Mouse (Mus musculus) intestine, embryonic 16.5 days (tissue): Measurements from ENCODE around the gene Lcorl. TPM values are rescaled to one million over a fixed set of nuclear protein-coding genes. Genes with fewer than 3 reads are reported as not detected.

Source experiments
- ATAC-seq: fragments of 200-750 bp; cut with Nextera tagmentation; 2 replicates; pipeline ENCODE4 v1.8.0; 2017; ENCODE audit warnings: moderate TSS enrichment, moderate library complexity
- H3K27ac ChIP-seq: fragments of 300-500 bp; sonication (generic); 2 replicates; pipeline ENCODE4 v1.5.1; 2014; ENCODE audit warnings: mild to moderate bottlenecking, low read length
- H3K27me3 ChIP-seq: fragments of 300-500 bp; sonication (generic); replicated peaks from 2 replicates; pipeline ENCODE4 v1.6.1; 2014; ENCODE audit warnings: low read length, control low read depth, mixed read lengths; ENCODE audit not compliant: control insufficient read depth, insufficient read depth
- H3K36me3 ChIP-seq: fragments of 300-500 bp; sonication (generic); 2 replicates; pipeline ENCODE4 v1.6.1; 2014; ENCODE audit warnings: low read length, control low read depth; ENCODE audit not compliant: control insufficient read depth, insufficient read depth
- H3K4me1 ChIP-seq: fragments of 300-500 bp; sonication (generic); 2 replicates; pipeline ENCODE4 v1.6.1; 2014; ENCODE audit warnings: low read length, control low read depth, mixed read lengths; ENCODE audit not compliant: control insufficient read depth, insufficient read depth
- H3K4me2 ChIP-seq: fragments of 300-500 bp; sonication (generic); 2 replicates; pipeline ENCODE4 v1.6.1; 2014; ENCODE audit warnings: low read depth, low read length, control low read depth
- H3K4me3 ChIP-seq: fragments of 300-500 bp; sonication (generic); 2 replicates; pipeline ENCODE4 v1.5.1; 2014; ENCODE audit warnings: mild to moderate bottlenecking, low read length
- H3K9ac ChIP-seq: fragments of 300-500 bp; sonication (generic); 2 replicates; pipeline ENCODE4 v1.6.1; 2014; ENCODE audit warnings: low read depth, low read length
- H3K9me3 ChIP-seq: fragments of 300-500 bp; sonication (generic); 2 replicates; pipeline ENCODE4 v1.6.1; 2016; ENCODE audit warnings: low read length, control low read depth; ENCODE audit not compliant: control insufficient read depth
- WGBS: fragments of 180-500 bp; shearing (Covaris S2); extraction: QIAGEN DNeasy Blood & Tissue Kit; methylation state at CpG from one replicate; pipeline ENCODE4 v1.1.7; 2014; 5-methylcytosine and 5-hydroxymethylcytosine counted together
- polyA plus RNA-seq: library from polyadenylated mRNA; unstranded; fragments of >200 nt; fragmentation: Nextera tagmentation; extraction: Ambion mirVana; gene quantifications from 2 replicates; pipeline ENCODE4 v1.2.1, GENCODE M21; 2015

Lcorl gene
- polyA plus RNA-seq, 1 experiment from 2014 or later: 22.9 TPM

DNA sequence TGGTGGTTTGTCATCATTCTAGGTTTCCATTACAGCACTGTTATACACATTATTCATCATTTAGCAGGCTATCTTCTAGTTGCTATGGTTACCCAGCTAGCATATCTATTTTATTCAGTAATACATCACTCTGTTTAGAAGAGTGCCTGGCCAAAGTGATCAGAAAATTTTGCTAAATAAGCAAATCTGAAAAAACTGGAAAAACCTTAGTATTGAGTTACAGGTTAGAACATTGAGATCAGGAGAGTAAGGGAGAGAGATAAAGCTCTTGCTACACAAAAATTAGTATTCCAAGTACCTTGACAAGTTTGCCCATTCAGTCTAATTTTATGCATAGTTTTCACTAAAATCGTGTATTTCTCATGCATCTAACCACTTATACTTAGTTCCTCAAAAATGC lies 119.5 kb downstream of the Lcorl start:
- Histone ChIP-seq H3K9me3 (no peaks in the 10 kb centered on the region), H3K4me2 (no peak overlapping the region), H3K4me3 (no peak overlapping the region), H3K9ac (no peak overlapping the region), H3K36me3 (no peaks in the 10 kb centered on the region), H3K27ac (no peak overlapping the region), H3K4me1 (no peaks in the 10 kb centered on the region), H3K27me3 (no peaks in the 10 kb centered on the region)
- WGBS: 94% methylated on average over 1 of the region's 1 CpGs
- ATAC-seq: no peak

DNA sequence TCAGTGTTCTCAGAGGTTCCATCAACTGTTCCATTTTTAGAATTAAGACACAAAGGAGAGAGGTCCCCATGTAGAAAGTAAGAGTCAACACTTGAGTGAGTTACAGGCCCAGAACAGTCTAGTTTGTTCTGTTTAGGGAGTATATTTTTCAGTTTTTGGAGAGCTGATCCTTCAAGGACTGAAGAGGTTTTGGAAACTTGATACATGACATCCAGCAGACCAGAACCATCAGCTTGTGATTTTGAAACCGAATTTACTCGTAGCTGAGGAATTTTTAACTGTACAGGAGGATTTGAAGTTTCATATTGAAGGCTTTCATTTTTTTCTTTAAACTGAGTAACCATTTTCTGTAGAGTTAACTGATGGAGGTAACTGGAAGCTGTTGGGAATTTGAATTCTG lies 123.7 kb downstream of the Lcorl start:
- Histone ChIP-seq H3K9ac (no peak overlapping the region), H3K4me1 (no peaks in the 10 kb centered on the region), H3K36me3 (no peaks in the 10 kb centered on the region), H3K27me3 (no peaks in the 10 kb centered on the region), H3K27ac (no peak overlapping the region), H3K4me3 (no peak overlapping the region), H3K9me3 (no peaks in the 10 kb centered on the region), H3K4me2 (no peak overlapping the region)
- WGBS: 81% methylated on average over 2 of the region's 2 CpGs
- ATAC-seq: no peak

DNA sequence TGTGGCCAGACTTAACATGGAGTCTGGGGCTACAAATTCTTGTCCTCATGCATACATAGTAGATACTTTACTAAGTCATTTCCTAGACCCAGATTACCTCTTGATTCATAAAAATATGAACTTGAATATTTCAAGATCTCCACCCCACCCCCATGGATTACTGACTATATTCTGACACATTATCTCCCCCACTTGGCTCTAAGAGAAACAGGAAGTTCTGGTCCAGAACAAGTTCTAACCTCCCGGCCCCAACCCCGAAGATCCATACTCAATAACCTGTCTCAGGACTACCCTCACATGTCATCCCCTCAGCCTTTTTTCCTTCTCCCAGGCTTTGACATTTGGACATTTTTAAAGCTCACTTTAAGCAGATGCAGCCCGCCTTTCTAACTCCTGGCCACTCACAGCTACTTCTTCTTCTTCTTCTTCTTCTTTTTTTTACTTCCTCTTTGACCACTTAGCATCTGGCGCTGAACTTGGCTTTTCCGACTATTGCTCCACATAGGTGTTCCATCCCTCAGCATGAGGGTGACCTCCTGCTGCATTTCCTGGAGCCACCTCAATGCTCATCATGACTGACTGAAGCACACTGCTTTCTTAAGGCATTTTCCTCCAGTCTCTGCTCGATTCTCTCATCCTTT lies 138.4 kb downstream of the Lcorl start:
- Histone ChIP-seq H3K9ac (no peak overlapping the region), H3K27me3 (no peaks in the 10 kb centered on the region), H3K4me3 (no peak overlapping the region), H3K9me3 (no peaks in the 10 kb centered on the region), H3K36me3 (no peaks in the 10 kb centered on the region), H3K4me1 (no peaks in the 10 kb centered on the region), H3K4me2 (no peak overlapping the region), H3K27ac (no peak overlapping the region)
- 90% methylated on average over 6 of the region's 6 CpGs for WGBS
- no peak for ATAC-seq

DNA sequence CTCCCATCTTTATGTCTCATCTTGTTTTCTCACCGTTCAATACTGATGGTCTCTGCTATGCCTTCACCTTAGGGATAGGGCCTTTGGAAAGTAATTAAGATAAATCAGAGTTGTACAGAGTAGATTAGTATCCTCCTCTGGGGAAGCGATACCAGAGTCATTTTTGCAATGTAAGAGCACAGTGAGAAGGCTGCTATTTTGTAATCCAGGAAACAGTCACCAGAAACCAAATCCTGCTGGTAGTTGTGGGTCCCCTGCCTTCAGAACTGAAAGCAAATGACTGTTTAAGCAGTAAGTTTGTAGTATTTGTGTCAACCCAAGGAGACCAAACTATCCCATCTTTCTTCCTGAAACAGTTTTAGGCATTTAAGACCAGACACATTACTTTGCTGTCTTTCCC lies 147.8 kb downstream of the Lcorl start:
- Histone ChIP-seq H3K27ac (no peak overlapping the region), H3K9ac (no peak overlapping the region), H3K27me3 (no peaks in the 10 kb centered on the region), H3K4me2 (no peak overlapping the region), H3K36me3 (0 out of 2 replicates have a peak, but pooled peaks cover 3% of the 10 kb centered on the region), H3K4me1 (no peaks in the 10 kb centered on the region), H3K4me3 (no peak overlapping the region), H3K9me3 (no peaks in the 10 kb centered on the region)
- ATAC-seq: no peak
- WGBS: 93% methylated on average over 2 of the region's 2 CpGs

DNA sequence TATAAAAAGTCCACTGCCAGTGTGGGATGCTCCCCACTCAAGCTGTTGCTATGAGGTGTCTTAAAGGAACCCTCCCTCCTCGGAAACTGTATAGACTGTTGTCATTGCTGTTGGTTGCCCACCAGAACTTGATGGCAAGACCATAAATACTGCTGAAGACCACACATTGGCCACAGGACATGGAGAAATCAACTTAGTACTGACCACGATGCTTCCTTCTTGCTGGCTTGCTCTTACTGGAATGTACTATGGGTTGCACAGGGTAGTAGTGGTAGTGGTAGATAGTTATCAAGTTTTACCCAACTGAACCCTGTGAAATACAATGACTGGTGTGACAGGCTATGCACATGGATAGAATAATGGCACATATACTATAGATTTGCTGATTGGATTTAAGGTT lies 150.6 kb downstream of the Lcorl start:
- 99% methylated on average over 2 of the region's 2 CpGs for WGBS
- Histone ChIP-seq H3K4me1 (no peaks in the 10 kb centered on the region), H3K4me3 (no peak overlapping the region), H3K4me2 (no peak overlapping the region), H3K27ac (no peak overlapping the region), H3K27me3 (no peaks in the 10 kb centered on the region), H3K9ac (no peak overlapping the region), H3K36me3 (0 out of 2 replicates have a peak, but pooled peaks cover 3% of the 10 kb centered on the region), H3K9me3 (no peaks in the 10 kb centered on the region)
- ATAC-seq: no peak

DNA sequence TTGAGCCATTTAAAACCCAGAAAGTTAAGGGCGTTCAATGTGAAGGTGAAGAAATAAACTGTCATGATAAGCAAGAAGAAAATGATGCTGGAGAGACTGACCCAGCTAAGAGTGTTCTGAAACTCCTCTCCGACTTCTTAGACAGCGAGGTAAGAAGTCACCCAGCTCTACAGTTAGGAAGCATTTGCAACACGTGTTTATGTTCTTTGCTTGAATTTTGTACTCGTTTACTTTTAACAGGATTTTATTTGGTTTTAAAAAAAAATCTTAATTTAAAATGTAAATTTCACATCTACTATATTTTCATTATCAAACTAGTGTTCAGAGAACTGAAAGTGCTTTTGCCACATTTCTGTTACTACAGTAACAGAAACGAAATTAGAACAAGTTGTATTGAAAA lies 165.7 kb downstream of the Lcorl start:
- no peak overlapping the region for H3K4me3 ChIP-seq
- no peaks in the 10 kb centered on the region for H3K9me3 ChIP-seq
- 88% methylated on average over 6 of the region's 6 CpGs for WGBS
- no peaks in the 10 kb centered on the region for H3K27me3 ChIP-seq
- no peak overlapping the region for H3K27ac ChIP-seq
- no peak overlapping the region for H3K4me2 ChIP-seq
- H3K4me1 ChIP-seq: no peaks in the 10 kb centered on the region
- no peak for ATAC-seq
- H3K36me3 ChIP-seq: no peaks in the 10 kb centered on the region; the same call in 1 of the 2 replicates
- no peak overlapping the region for H3K9ac ChIP-seq

DNA sequence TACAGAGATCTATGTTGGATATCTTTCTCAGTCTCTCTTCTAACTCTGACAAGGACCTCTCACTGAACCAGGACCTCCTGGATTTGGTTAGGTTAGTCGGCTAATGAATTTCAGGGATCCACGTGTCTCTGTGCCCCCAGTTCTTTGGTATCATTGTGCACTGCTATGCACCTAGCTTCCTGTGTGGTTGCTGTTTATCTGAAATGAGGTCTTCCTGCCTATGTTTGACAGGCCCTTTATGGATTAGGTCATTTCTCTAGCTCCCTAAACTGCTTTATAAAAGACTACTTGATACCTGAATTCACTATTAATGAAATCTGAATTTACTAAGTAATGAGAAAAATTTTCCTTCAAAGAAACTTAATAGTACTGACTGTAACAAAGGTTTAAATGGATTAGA lies 166.6 kb downstream of the Lcorl start:
- WGBS: 80% methylated on average over 2 of the region's 2 CpGs
- Histone ChIP-seq H3K4me3 (no peak overlapping the region), H3K4me1 (no peaks in the 10 kb centered on the region), H3K9me3 (no peaks in the 10 kb centered on the region), H3K36me3 (no peaks in the 10 kb centered on the region; the same call in 1 of the 2 replicates), H3K4me2 (no peak overlapping the region), H3K27ac (no peak overlapping the region), H3K27me3 (no peaks in the 10 kb centered on the region), H3K9ac (no peak overlapping the region)
- ATAC-seq: no peak

DNA sequence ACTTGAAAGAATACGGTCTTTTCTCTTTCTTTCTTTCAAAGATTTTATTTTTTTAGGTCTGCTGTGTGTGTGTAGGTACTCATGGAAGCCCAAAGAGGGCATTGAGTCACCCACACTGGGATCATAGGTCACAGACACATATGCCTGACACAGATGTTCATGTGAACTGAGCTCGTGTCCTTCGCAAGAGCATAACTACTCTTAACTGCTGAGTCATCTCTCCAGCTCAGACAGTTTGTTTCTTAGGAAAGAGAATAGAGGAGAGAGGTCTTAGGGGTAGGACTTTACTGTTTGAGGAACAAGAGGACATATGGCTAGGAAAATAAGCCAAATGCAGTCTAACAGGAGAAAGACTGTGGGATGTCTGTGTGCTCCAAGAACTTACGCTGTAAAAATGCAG lies 168.3 kb downstream of the Lcorl start:
- Histone ChIP-seq H3K4me1 (no peaks in the 10 kb centered on the region), H3K27ac (no peak overlapping the region), H3K9ac (no peak overlapping the region), H3K9me3 (no peaks in the 10 kb centered on the region), H3K4me3 (no peak overlapping the region), H3K27me3 (no peaks in the 10 kb centered on the region), H3K4me2 (no peak overlapping the region), H3K36me3 (no peaks in the 10 kb centered on the region; the same call in 1 of the 2 replicates)
- 91% methylated on average over 4 of the region's 4 CpGs for WGBS
- ATAC-seq: no peak

DNA sequence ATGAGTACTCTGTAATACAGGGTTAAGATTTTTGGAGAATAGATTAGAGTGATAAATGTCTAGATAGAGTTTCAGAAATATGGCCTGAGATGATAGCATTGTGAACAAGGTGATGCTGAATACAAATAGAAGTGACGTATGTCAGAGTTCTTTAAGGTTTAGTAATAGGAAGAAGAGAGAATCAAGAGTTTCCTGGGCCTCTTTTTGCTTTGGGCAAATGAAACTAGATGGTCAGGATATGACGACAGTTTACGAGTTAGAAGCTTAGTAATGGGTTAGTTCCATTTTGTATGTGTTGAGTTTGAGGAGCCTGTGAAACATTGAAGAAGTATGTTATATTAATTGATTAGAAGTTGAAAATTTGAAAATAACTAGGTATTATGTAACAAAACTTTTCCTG lies 171.2 kb downstream of the Lcorl start:
- Histone ChIP-seq H3K4me3 (no peak overlapping the region), H3K9ac (no peak overlapping the region), H3K9me3 (no peaks in the 10 kb centered on the region), H3K36me3 (no peaks in the 10 kb centered on the region), H3K4me2 (no peak overlapping the region), H3K27me3 (no peaks in the 10 kb centered on the region), H3K4me1 (no peaks in the 10 kb centered on the region), H3K27ac (no peak overlapping the region)
- ATAC-seq: no peak
- 95% methylated on average over 3 of the region's 3 CpGs for WGBS

DNA sequence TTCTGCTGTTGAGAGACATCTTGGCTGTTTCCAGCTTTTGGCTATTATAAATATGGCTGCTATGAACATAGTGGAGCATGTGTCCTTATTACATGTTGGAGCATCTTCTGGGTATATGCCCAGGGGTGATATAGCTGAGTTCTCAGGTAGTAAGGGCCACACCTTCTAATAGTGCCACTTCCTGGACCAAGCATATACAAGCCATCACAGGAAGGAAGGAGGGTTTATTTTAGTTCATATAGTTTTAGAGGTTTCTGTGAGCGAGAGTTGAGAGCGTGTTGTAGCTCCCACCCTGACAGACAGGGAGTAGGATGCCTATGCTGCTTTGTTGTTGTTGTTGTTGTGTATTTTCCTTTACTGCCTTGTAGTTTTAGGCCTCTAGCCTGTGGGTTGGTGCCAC lies 172.2 kb downstream of the Lcorl start:
- no peaks in the 10 kb centered on the region for H3K27me3 ChIP-seq
- no peak overlapping the region for H3K4me3 ChIP-seq
- H3K4me2 ChIP-seq: no peak overlapping the region
- no peaks in the 10 kb centered on the region for H3K36me3 ChIP-seq
- no peak for ATAC-seq
- no peak overlapping the region for H3K27ac ChIP-seq
- 91% methylated on average over 2 of the region's 2 CpGs for WGBS
- H3K9ac ChIP-seq: no peak overlapping the region
- no peaks in the 10 kb centered on the region for H3K9me3 ChIP-seq
- no peaks in the 10 kb centered on the region for H3K4me1 ChIP-seq
